Mouse (Mus musculus) left cerebral cortex, postnatal 10 days (tissue): ENCODE results near the gene Adgre5. TPM values are rescaled to one million over a fixed set of nuclear protein-coding genes. Genes with fewer than 3 reads are reported as not detected.
A peak's percentile ranks its signal among the peaks of the same experiment; 100 is the strongest.

Experiments
- DNase-seq, 2 experiments: peaks; one replicate each; pipeline ENCODE4 v3.0.0; 2021 to 2022; ENCODE audit warnings: low spot score in 2 of 2, mixed read lengths in 1 of 2; ENCODE audit errors: extremely low spot score in 1 of 2
- intact Hi-C: fragments of 180-260 bp; cut with DNase I; formaldehyde crosslinking; loops from one replicate; pipeline ENCODE4 v1.15.1; 2025
- total RNA-seq, 2 experiments: library from RNA; stranded (reverse); gene quantifications; 2 replicates each; pipeline ENCODE4 v1.2.3; 2021

Gene Adgre5
- total RNA-seq, 2 experiments from 2014 or later: 11.4 to 11.7 TPM

GRCm38 (mm10) chr8:83729009-83729807 is 11.9 kb downstream of the Adgre5 start:
- intact Hi-C loops: loop anchor here (5.0 to 10.0 kb wide), 2 partner anchors 168 to 226 kb away; partner anchors contain the start of genes Asf1b and Gm10644

GRCm38 (mm10) chr8:83725521-83726102 is 15.5 kb downstream of the Adgre5 start:
- intact Hi-C loops: loop anchor here (5.0 to 10.0 kb wide), 2 partner anchors 172 to 229 kb away; partner anchors contain the start of genes Asf1b and Gm10644

More at GRCm38 (mm10) chr8:83729009-83729807, 11.9 kb downstream of the Adgre5 start:
- DNase-seq: peak in 1 of 2 experiments; percentile 56

GRCm38 (mm10) chr8:83724697-83725482 is 16.2 kb downstream of the Adgre5 start:
- DNase-seq: peak; percentile 76 to 89

More at GRCm38 (mm10) chr8:83725521-83726102, 15.5 kb downstream of the Adgre5 start:
- DNase-seq: no peak

GRCm38 (mm10) chr8:83723447-83724083 is 17.6 kb downstream of the Adgre5 start:
- intact Hi-C loops: loop anchor here (10.0 kb wide), 1 partner anchor 231 kb away; the partner anchor contains the start of genes Asf1b and Gm10644
- DNase-seq: no peak

More at GRCm38 (mm10) chr8:83724697-83725482, 16.2 kb downstream of the Adgre5 start:
- intact Hi-C loops: loop anchor here (5.0 to 10.0 kb wide), 2 partner anchors 172 to 230 kb away; partner anchors contain the start of genes Asf1b and Gm10644

- intact Hi-C loops: loop anchor here (10.0 kb wide), 1 partner anchor 232 kb away; the partner anchor contains the start of genes Asf1b and Gm10644
- no peak for DNase-seq
Observed at GRCm38 (mm10) chr8:83722631-83723030, 18.5 kb downstream of the Adgre5 start.

- intact Hi-C loops: loop anchor here (10.0 kb wide), 1 partner anchor 233 kb away; the partner anchor contains the start of genes Asf1b and Gm10644
- peak in 1 of 2 experiments; percentile 88 for DNase-seq
Observed at GRCm38 (mm10) chr8:83721405-83722025, 19.6 kb downstream of the Adgre5 start.

- DNase-seq: no peak
- intact Hi-C loops: loop anchor here (10.0 kb wide), 1 partner anchor 235 kb away; the partner anchor contains the start of genes Asf1b and Gm10644
Observed at GRCm38 (mm10) chr8:83719693-83720092, 21.4 kb downstream of the Adgre5 start.

- DNase-seq: no peak
- intact Hi-C loops: no loop called here
Observed at GRCm38 (mm10) chr8:83719048-83719447, 22.1 kb downstream of the Adgre5 start.

- no peak for DNase-seq
- intact Hi-C loops: no loop called here
Observed at GRCm38 (mm10) chr8:83716563-83716962, 24.6 kb downstream of the Adgre5 start.

GRCm38 (mm10) chr8:83715771-83716170 is 25.4 kb downstream of the Adgre5 start:
- no peak for DNase-seq

GRCm38 (mm10) chr8:83715031-83715690 is 26.0 kb downstream of the Adgre5 start, which contains the start of gene Ddx39:
TSS of gene Ddx39 (plus strand) at chr8:83715177.
- peak; percentile 95 to 99 for DNase-seq
- intact Hi-C loops: no loop called here

More at GRCm38 (mm10) chr8:83715771-83716170, 25.4 kb downstream of the Adgre5 start:
- intact Hi-C loops: no loop called here

GRCm38 (mm10) chr8:83714676-83715030 is 26.5 kb downstream of the Adgre5 start:
- intact Hi-C loops: no loop called here

GRCm38 (mm10) chr8:83707554-83707953 is 33.6 kb downstream of the Adgre5 start:
- no peak for DNase-seq
- intact Hi-C loops: no loop called here

More at GRCm38 (mm10) chr8:83714676-83715030, 26.5 kb downstream of the Adgre5 start:
- no peak for DNase-seq

GRCm38 (mm10) chr8:83706411-83706810 is 34.7 kb downstream of the Adgre5 start:
- intact Hi-C loops: no loop called here
- DNase-seq: no peak

GRCm38 (mm10) chr8:83703426-83703825 is 37.7 kb downstream of the Adgre5 start:
- intact Hi-C loops: no loop called here
- DNase-seq: no peak

- intact Hi-C loops: no loop called here
Observed at GRCm38 (mm10) chr8:83700423-83701085, 40.6 kb downstream of the Adgre5 start.

GRCm38 (mm10) chr8:83699566-83699965 is 41.6 kb downstream of the Adgre5 start:
- intact Hi-C loops: no loop called here
- DNase-seq: no peak

More at GRCm38 (mm10) chr8:83700423-83701085, 40.6 kb downstream of the Adgre5 start:
- no peak for DNase-seq
